18 mouse cellular contexts compared by ENCODE assay signal in genomic region chr5:97002336-97002735, GRCm38 (mm10). TPM values are rescaled to one million over a fixed set of nuclear protein-coding genes. Genes with fewer than 3 reads are reported as not detected.
DNase-seq lines count a peak whose midpoint lies in the region; ATAC-seq and TF ChIP-seq lines count a peak whose summit lies in the region.
"Had no signal": no experiment of that assay in that cellular context is flagged by ENCODE, and none has a peak within 500 bp of the region (broad histone marks: within the 10 kb centered on the region; RNA-seq: fewer than 3 reads in every experiment).

No protein-coding gene starts in this region.

- intact Hi-C loops in heart, postnatal 36 days (cut with DNase I): no loop called here

- H3K9ac ChIP-seq in heart, embryonic 13.5 days: no peak overlapping the region
- H3K9ac ChIP-seq in intestine, embryonic 15.5 days: no peak overlapping the region
- H3K9ac ChIP-seq: forebrain, postnatal 0 days; hindbrain, embryonic 15.5 days; lung, embryonic 15.5 days had no signal

- no peak for TF ChIP-seq CTCF in thymus, adult 2 months (IDR thresholded peaks at IDR 0.05; ENCODE audit: borderline replicate concordance, control insufficient read depth, extremely low read depth, insufficient read depth, low read length, poor library complexity)

- DNase-seq in heart, postnatal 36 days: no peak
- peak; percentile 34 for DNase-seq in thymus, postnatal 0 days (ENCODE audit: low spot score)
- DNase-seq in thymus, adult 2 months: no peak
- peak; percentile 25 for DNase-seq in limb, embryonic 10.5 days (ENCODE audit: low spot score)
- DNase-seq in splenic B cell, adult 2 months (ENCODE audit: low read depth, low spot score): peak; percentile 33
- DNase-seq in cerebellum, adult 11-12 months: no peak
- DNase-seq: adrenal gland, postnatal 14 days; cerebellum, adult 9-11 months; forebrain, postnatal 0 days; layer of hippocampus, adult 9-11 months; spleen, adult 18-20 months; thymus, postnatal 36 days had no signal

- no peak overlapping the region for H3K27ac ChIP-seq in heart, embryonic 13.5 days (replicated peaks)
- no peak overlapping the region for H3K27ac ChIP-seq in thymus, adult 2 months (ENCODE audit: control insufficient read depth, insufficient read depth, low read length)
- no peak overlapping the region for H3K27ac ChIP-seq in limb, embryonic 10.5 days
- no peak overlapping the region for H3K27ac ChIP-seq in intestine, embryonic 15.5 days
- H3K27ac ChIP-seq: hindbrain, embryonic 15.5 days; lung, embryonic 15.5 days; stomach, postnatal 0 days had no signal

- H3K4me2 ChIP-seq in heart, embryonic 13.5 days: peak overlapping the region; percentile 90
- H3K4me2 ChIP-seq in intestine, embryonic 15.5 days (replicated peaks): no peak overlapping the region
- H3K4me2 ChIP-seq: hindbrain, embryonic 15.5 days had no signal

- no peaks in the 10 kb centered on the region for H3K9me3 ChIP-seq in heart, embryonic 13.5 days
- no peaks in the 10 kb centered on the region for H3K9me3 ChIP-seq in limb, embryonic 10.5 days (replicated peaks)
- no peaks in the 10 kb centered on the region for H3K9me3 ChIP-seq in intestine, embryonic 15.5 days
- H3K9me3 ChIP-seq: hindbrain, embryonic 15.5 days; lung, embryonic 15.5 days had no signal

- no peaks in the 10 kb centered on the region for H3K36me3 ChIP-seq in heart, embryonic 13.5 days
- no peaks in the 10 kb centered on the region for H3K36me3 ChIP-seq in thymus, adult 2 months (ENCODE audit: control insufficient read depth, insufficient read depth, low read length)
- no peaks in the 10 kb centered on the region for H3K36me3 ChIP-seq in limb, embryonic 10.5 days
- H3K36me3 ChIP-seq in splenic B cell, adult 2 months (ENCODE audit: control insufficient read depth, insufficient read depth, low read length, poor library complexity, severe bottlenecking): no peaks in the 10 kb centered on the region; the same call in 1 of the 2 replicates
- H3K36me3 ChIP-seq in intestine, embryonic 15.5 days: no peaks in the 10 kb centered on the region
- H3K36me3 ChIP-seq: hindbrain, embryonic 15.5 days; lung, embryonic 15.5 days had no signal

- no peak overlapping the region for H3K4me3 ChIP-seq in heart, embryonic 13.5 days
- H3K4me3 ChIP-seq in thymus, adult 2 months (ENCODE audit: control insufficient read depth, insufficient read depth, low read length): no peak overlapping the region
- no peak overlapping the region for H3K4me3 ChIP-seq in limb, embryonic 10.5 days
- no peak overlapping the region for H3K4me3 ChIP-seq in intestine, embryonic 15.5 days (replicated peaks)
- H3K4me3 ChIP-seq: hindbrain, embryonic 15.5 days; lung, embryonic 15.5 days had no signal

- H3K4me1 ChIP-seq in heart, embryonic 13.5 days: peaks cover 49% of the 10 kb centered on the region
- peaks cover 32% of the 10 kb centered on the region for H3K4me1 ChIP-seq in thymus, adult 2 months (replicated peaks; ENCODE audit: control insufficient read depth, insufficient read depth, low read length)
- H3K4me1 ChIP-seq in limb, embryonic 10.5 days: peaks cover 24% of the 10 kb centered on the region
- H3K4me1 ChIP-seq in intestine, embryonic 15.5 days (replicated peaks): peaks cover 18% of the 10 kb centered on the region; the same call in 1 of the 2 replicates

- H3K27me3 ChIP-seq in heart, embryonic 13.5 days (replicated peaks): 0 out of 2 replicates have a peak, but pooled peaks cover 4% of the 10 kb centered on the region
- H3K27me3 ChIP-seq in thymus, adult 2 months (ENCODE audit: control insufficient read depth, insufficient read depth, low read length): no peaks in the 10 kb centered on the region
- no peaks in the 10 kb centered on the region for H3K27me3 ChIP-seq in limb, embryonic 10.5 days (ENCODE audit: low read depth, poor library complexity, severe bottlenecking)
- no peaks in the 10 kb centered on the region for H3K27me3 ChIP-seq in splenic B cell, adult 2 months (ENCODE audit: control insufficient read depth, insufficient read depth, low read length, poor library complexity, severe bottlenecking)
- no peaks in the 10 kb centered on the region for H3K27me3 ChIP-seq in intestine, embryonic 15.5 days (replicated peaks)
- H3K27me3 ChIP-seq: CH12.LX; hindbrain, embryonic 15.5 days; lung, embryonic 15.5 days had no signal

- WGBS in heart, embryonic 13.5 days: 66% methylated on average over 5 of the region's 5 CpGs
- WGBS in thymus, adult 2 months: 35% methylated on average over 5 of the region's 5 CpGs
- 90% methylated on average over 5 of the region's 5 CpGs for WGBS in limb, embryonic 10.5 days
- WGBS in intestine, embryonic 15.5 days: 84% methylated on average over 5 of the region's 5 CpGs

- ATAC-seq in heart, embryonic 13.5 days (ENCODE audit: extremely low read depth, insufficient number of reproducible peaks, low FRiP score, low TSS enrichment): no peak
- no peak for ATAC-seq in intestine, embryonic 15.5 days
- ATAC-seq: forebrain, postnatal 0 days had no signal

- no peak for TF ChIP-seq POLR2A in thymus, adult 2 months (IDR thresholded peaks at IDR 0.05; ENCODE audit: control insufficient read depth, extremely low read depth, insufficient read depth, low read length, poor library complexity)

RNA-seq across cellular contexts. Expression of gene Bmp2k, which starts 4.8 kb away (rescaled TPM):
- 5.8 and 6.5 TPM in 2 replicates for polyA plus RNA-seq in heart, embryonic 13.5 days (2015; fragmentation: Nextera tagmentation; extraction: Ambion mirVana)
- total RNA-seq in heart, postnatal 36 days (2021): 1 to 10 TPM; 8.9 to 9.1 TPM
- polyA plus RNA-seq in thymus, postnatal 0 days (2015; fragmentation: Nextera tagmentation; extraction: Ambion mirVana): 24.3 and 29.7 TPM in 2 replicates
- 21.7 and 27.5 TPM in 2 replicates for polyA plus RNA-seq in thymus, adult 2 months (2012; rRNA removed)
- polyA plus RNA-seq in limb, embryonic 10.5 days (2016; fragmentation: Nextera tagmentation; extraction: Ambion mirVana): 7.5 and 8.5 TPM in 2 replicates
- polyA plus RNA-seq in intestine, embryonic 15.5 days (2015; fragmentation: Nextera tagmentation; extraction: Ambion mirVana): 19.2 and 20.3 TPM in 2 replicates

Comparison
In these comparisons a context has a peak if more than half of its experiments do, and no peak if none do; other contexts are left out.
1. DNase-seq: peak in thymus, postnatal 0 days (single experiment), limb, embryonic 10.5 days (single experiment) and splenic B cell, adult 2 months (single experiment); none in heart, postnatal 36 days (0 of 2), thymus, adult 2 months (single experiment) and cerebellum, adult 11-12 months (single experiment).